Mouse (Mus musculus) midbrain, postnatal 0 days (tissue): ENCODE measurements at regions not wholly inside any gene's neighbourhood (a gene's known extent, or its start where the extent isn't known, plus 50 kb on each side); places are given as distances from the start of the nearest gene placed in this dataset.

ENCODE experiments used
- ATAC-seq: fragments of 200-750 bp; cut with Nextera tagmentation; 2 replicates; pipeline ENCODE4 v1.8.0; 2017; ENCODE audit warnings: moderate number of reproducible peaks, mild to moderate bottlenecking, moderate TSS enrichment, moderate library complexity; ENCODE audit not compliant: low FRiP score
- DNase-seq: peaks from one replicate; pipeline ENCODE4 v3.0.0-alpha.2; 2015; ENCODE audit warnings: low spot score
- H3K27ac ChIP-seq: fragments of 300-500 bp; sonication (generic); 2 replicates; pipeline ENCODE4 v1.5.1; 2014; ENCODE audit warnings: low read depth, mild to moderate bottlenecking, low read length, mixed read lengths
- H3K27me3 ChIP-seq: fragments of 300-500 bp; sonication (generic); 2 replicates; pipeline ENCODE4 v1.6.1; 2014; ENCODE audit warnings: low read length, control low read depth, mixed read lengths; ENCODE audit not compliant: insufficient read depth
- H3K36me3 ChIP-seq: fragments of 300-500 bp; sonication (generic); 2 replicates; pipeline ENCODE4 v1.6.1; 2014; ENCODE audit warnings: low read length, control low read depth, mixed read lengths; ENCODE audit not compliant: insufficient read depth
- H3K4me1 ChIP-seq: fragments of 300-500 bp; sonication (generic); 2 replicates; pipeline ENCODE4 v1.6.1; 2014; ENCODE audit warnings: mild to moderate bottlenecking, control low read depth, antibody characterized with exemption, low read length, mixed read lengths; ENCODE audit not compliant: insufficient read depth
- H3K4me2 ChIP-seq: fragments of 300-500 bp; sonication (generic); 2 replicates; pipeline ENCODE4 v1.6.1; 2014; ENCODE audit warnings: low read depth, mild to moderate bottlenecking, low read length, mixed read lengths; ENCODE audit not compliant: poor library complexity, severe bottlenecking
- H3K4me3 ChIP-seq: fragments of 300-500 bp; sonication (generic); 2 replicates; pipeline ENCODE4 v1.5.1; 2014; ENCODE audit warnings: low read depth, mild to moderate bottlenecking, low read length, moderate library complexity
- H3K9ac ChIP-seq: fragments of 300-500 bp; sonication (generic); replicated peaks from 2 replicates; pipeline ENCODE4 v1.6.1; 2014; ENCODE audit warnings: mild to moderate bottlenecking, low read length, moderate library complexity, mixed read lengths; ENCODE audit not compliant: poor library complexity, severe bottlenecking
- H3K9me3 ChIP-seq: fragments of 300-500 bp; sonication (generic); 2 replicates; pipeline ENCODE4 v1.6.1; 2016; ENCODE audit warnings: low read length, control low read depth
- CTCF ChIP-seq: IDR thresholded peaks from 2 replicates; pipeline ENCODE4 v1.5.1; 2016; ENCODE audit warnings: antibody characterized with exemption, mild to moderate bottlenecking
- WGBS: fragments of 180-500 bp; shearing (Covaris S2); extraction: QIAGEN DNeasy Blood & Tissue Kit; methylation state at CpG from one replicate; pipeline ENCODE4 v1.1.7; 2014; 5-methylcytosine and 5-hydroxymethylcytosine counted together

- no peaks in the 10 kb centered on the region for H3K9me3 ChIP-seq
- no peak overlapping the region for H3K4me2 ChIP-seq
- H3K9ac ChIP-seq: no peak overlapping the region
- ATAC-seq (no peak), DNase-seq (no peak)
- no peak overlapping the region for H3K4me3 ChIP-seq
- H3K27ac ChIP-seq: no peak overlapping the region
- no peak for TF ChIP-seq CTCF
- 39% methylated on average over 1 of the region's 1 CpGs for WGBS
- no peaks in the 10 kb centered on the region for H3K4me1 ChIP-seq
- H3K27me3 ChIP-seq: no peaks in the 10 kb centered on the region
- H3K36me3 ChIP-seq: no peaks in the 10 kb centered on the region
Measured at GRCm38 (mm10) chr2:147989616-147990015, 57.2 kb downstream of the Foxa2 start.

- Histone ChIP-seq H3K4me1 (no peaks in the 10 kb centered on the region), H3K9me3 (no peaks in the 10 kb centered on the region), H3K4me2 (no peak overlapping the region), H3K27ac (no peak overlapping the region), H3K27me3 (no peaks in the 10 kb centered on the region), H3K36me3 (no peaks in the 10 kb centered on the region), H3K9ac (no peak overlapping the region), H3K4me3 (no peak overlapping the region)
- no peak for DNase-seq
- no peak for TF ChIP-seq CTCF
- ATAC-seq: no peak
Measured at GRCm38 (mm10) chr2:147988586-147988985, 58.2 kb downstream of the Foxa2 start.

GRCm38 (mm10) chr2:147985261-147985575, 61.6 kb downstream of the Foxa2 start:
- ATAC-seq (no peak), DNase-seq (no peak)
- Histone ChIP-seq H3K9ac (no peak overlapping the region), H3K4me3 (no peak overlapping the region), H3K27me3 (no peaks in the 10 kb centered on the region), H3K4me2 (no peak overlapping the region), H3K4me1 (no peaks in the 10 kb centered on the region), H3K27ac (no peak overlapping the region), H3K9me3 (no peaks in the 10 kb centered on the region), H3K36me3 (no peaks in the 10 kb centered on the region)
- 88% methylated on average over 2 of the region's 2 CpGs for WGBS
- no peak for TF ChIP-seq CTCF

GRCm38 (mm10) chr2:147984547-147985260, 62.1 kb downstream of the Foxa2 start:
- DNase-seq (peak; percentile 52), ATAC-seq (no peak)
- Histone ChIP-seq H3K27ac (no peak overlapping the region), H3K9me3 (no peaks in the 10 kb centered on the region), H3K4me2 (no peak overlapping the region), H3K36me3 (no peaks in the 10 kb centered on the region), H3K4me3 (no peak overlapping the region), H3K9ac (no peak overlapping the region), H3K27me3 (0 out of 2 replicates have a peak, but pooled peaks cover 3% of the 10 kb centered on the region), H3K4me1 (no peaks in the 10 kb centered on the region)
- 45% methylated on average over 12 of the region's 12 CpGs for WGBS
- TF ChIP-seq CTCF: no peak

- no peak for TF ChIP-seq CTCF
- Histone ChIP-seq H3K36me3 (no peaks in the 10 kb centered on the region), H3K27me3 (0 out of 2 replicates have a peak, but pooled peaks cover 5% of the 10 kb centered on the region), H3K27ac (no peak overlapping the region), H3K9ac (no peak overlapping the region), H3K4me2 (no peak overlapping the region), H3K4me1 (no peaks in the 10 kb centered on the region), H3K9me3 (no peaks in the 10 kb centered on the region), H3K4me3 (no peak overlapping the region)
- no peak for ATAC-seq
- DNase-seq: no peak
- WGBS: 29% methylated on average over 6 of the region's 6 CpGs
Measured at GRCm38 (mm10) chr2:147980929-147981479, 65.8 kb downstream of the Foxa2 start.

- no peak for TF ChIP-seq CTCF
- H3K4me2 ChIP-seq: no peak overlapping the region
- no peaks in the 10 kb centered on the region for H3K4me1 ChIP-seq
- H3K36me3 ChIP-seq: no peaks in the 10 kb centered on the region
- H3K27ac ChIP-seq: no peak overlapping the region
- no peak overlapping the region for H3K9ac ChIP-seq
- H3K4me3 ChIP-seq: no peak overlapping the region
- DNase-seq (no peak), ATAC-seq (no peak)
- 77% methylated on average over 1 of the region's 1 CpGs for WGBS
- H3K9me3 ChIP-seq: no peaks in the 10 kb centered on the region
- 0 out of 2 replicates have a peak, but pooled peaks cover 5% of the 10 kb centered on the region for H3K27me3 ChIP-seq
Measured at GRCm38 (mm10) chr2:147980408-147980807, 66.4 kb downstream of the Foxa2 start.
